Mouse (Mus musculus): ENCODE measurements around the gene Adck2. TPM values are rescaled to one million over a fixed set of nuclear protein-coding genes. Genes with fewer than 3 reads are reported as not detected.
A peak's percentile ranks its signal among the peaks of the same experiment; 100 is the strongest.

Gene Adck2
- polyA plus RNA-seq, 1 experiment: 5.2 TPM

DNA sequence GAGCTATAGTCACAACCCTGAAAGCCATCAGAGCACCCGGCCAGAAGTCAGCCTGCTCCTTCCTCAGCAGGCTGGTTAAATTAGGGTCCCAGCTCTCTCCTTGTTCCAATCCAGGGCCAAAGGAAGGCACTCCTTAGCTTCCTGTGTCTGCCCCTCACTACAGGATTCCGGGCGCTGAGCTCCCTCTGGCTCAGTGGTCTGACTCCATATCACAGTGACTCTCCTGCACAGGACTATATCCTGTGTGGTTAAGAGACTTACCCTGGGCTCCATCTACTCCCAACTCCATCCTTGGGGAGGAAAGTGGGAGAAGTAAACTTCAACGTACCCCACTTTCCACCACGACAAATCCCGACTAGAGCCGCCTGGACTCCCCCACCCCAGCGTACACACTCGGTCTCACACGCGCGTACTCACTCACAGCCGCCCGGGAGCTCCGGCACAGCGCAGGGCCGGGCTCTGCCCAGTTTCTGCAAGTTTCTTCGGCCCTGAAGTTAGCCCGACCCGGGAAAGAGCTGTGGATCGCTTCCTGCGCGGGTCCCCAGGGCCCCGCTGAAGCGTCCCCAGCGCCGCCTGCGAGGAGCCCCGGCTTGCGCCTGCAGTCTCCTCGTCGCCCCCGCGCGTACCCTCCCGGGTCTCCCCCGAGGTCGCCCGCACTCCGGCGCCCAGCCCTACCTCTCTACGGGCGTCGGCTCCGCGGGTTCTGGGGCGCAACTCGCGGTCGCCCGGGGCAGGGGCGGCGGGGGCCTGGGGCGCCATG lies 16.6 kb upstream of the Adck2 start:
- H3K27me3 ChIP-seq (replicated peaks): peaks cover 72% of the 10 kb centered on the region
- peak overlapping the region; percentile 90 for H3K4me3 ChIP-seq (replicated peaks)
- TF ChIP-seq FLI1 (IDR thresholded peaks at IDR 0.05; ENCODE audit: low read length): no peak
- no peak for TF ChIP-seq GATA1 (IDR thresholded peaks at IDR 0.05; ENCODE audit: borderline replicate concordance, low read length)
- peaks cover 45% of the 10 kb centered on the region for H3K4me1 ChIP-seq
- peaks cover 16% of the 10 kb centered on the region for H3K9me3 ChIP-seq
- H3K36me3 ChIP-seq (replicated peaks; ENCODE audit: low read length): no peaks in the 10 kb centered on the region

DNA sequence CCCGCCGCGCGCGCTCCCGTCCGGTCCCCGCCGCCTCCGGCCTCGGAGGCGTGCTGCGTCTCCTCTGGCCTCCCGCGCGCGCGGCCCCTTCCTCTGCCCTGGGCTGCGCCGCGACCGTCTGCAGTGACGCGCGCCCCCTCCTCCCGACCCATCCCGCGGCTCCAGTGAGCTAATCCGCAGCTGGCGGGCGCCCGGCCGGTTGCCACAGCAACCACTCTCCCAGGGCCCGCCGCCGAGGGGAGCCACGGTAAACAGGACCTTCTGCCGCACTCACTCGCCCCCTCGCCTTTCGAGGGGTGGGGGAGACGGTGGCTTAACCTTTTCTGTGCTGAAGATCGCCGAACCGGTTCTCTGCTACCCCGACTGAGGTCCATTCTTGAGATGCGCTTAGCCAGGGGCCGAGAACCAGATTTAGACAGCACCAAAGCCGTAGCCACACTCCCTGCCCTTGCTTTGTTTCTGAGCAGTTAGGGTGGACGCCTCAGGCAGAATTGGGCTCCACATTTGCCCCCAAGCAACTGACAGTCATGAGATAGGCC lies 15.9 kb upstream of the Adck2 start, which contains the start of gene Dennd2a:
Dennd2a (minus strand) TSS at position 145 of the 539 bp plus-strand sequence.
- TF ChIP-seq FLI1 (IDR thresholded peaks at IDR 0.05; ENCODE audit: low read length) (no peak), GATA1 (IDR thresholded peaks at IDR 0.05; ENCODE audit: borderline replicate concordance, low read length) (no peak)
- Histone ChIP-seq H3K36me3 (replicated peaks; ENCODE audit: low read length) (no peaks in the 10 kb centered on the region), H3K4me3 (replicated peaks) (peak within 1 kb of the TSS; percentile 90), H3K27me3 (replicated peaks) (peaks cover 72% of the 10 kb centered on the region), H3K4me1 (peaks cover 46% of the 10 kb centered on the region), H3K9me3 (peaks cover 16% of the 10 kb centered on the region)

DNA sequence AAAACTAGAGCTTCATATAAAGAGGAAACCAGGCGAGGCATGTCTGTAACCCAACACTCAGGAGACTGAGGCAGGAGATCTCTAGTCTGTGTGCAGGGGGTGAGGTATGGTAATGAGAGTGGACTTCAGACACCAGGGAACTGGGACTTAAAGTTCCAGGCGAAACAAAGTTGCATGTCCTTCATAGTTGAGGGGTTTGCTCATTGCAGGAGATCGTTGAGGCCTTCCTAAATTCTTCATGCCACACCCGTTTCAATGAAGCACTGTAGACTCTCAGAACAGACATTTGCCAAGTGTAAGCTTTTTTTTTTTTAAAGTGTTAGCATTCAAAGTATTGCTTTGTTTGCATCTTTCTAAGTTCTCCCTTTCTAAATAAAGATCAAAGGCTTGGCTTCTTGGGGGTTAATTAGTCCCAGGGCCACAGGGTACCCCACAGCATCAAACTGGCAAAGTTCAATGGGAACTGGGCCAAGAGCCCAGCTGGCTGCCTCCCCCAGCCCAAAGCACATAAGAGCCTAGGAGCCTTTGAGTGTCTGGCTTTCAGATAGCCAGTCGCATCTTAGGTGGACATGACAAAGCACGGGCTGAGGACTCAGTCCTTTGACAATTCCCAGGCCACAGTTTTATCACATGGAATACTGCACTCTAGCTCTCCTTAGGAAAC lies 14.3 kb upstream of the Adck2 start:
- Histone ChIP-seq H3K4me3 (replicated peaks) (no peak overlapping the region), H3K27me3 (replicated peaks) (peaks cover 66% of the 10 kb centered on the region), H3K4me1 (peaks cover 48% of the 10 kb centered on the region), H3K9me3 (peaks cover 8% of the 10 kb centered on the region; the same call in 1 of the 2 replicates), H3K36me3 (replicated peaks; ENCODE audit: low read length) (no peaks in the 10 kb centered on the region)
- TF ChIP-seq GATA1 (IDR thresholded peaks at IDR 0.05; ENCODE audit: borderline replicate concordance, low read length) (no peak), FLI1 (IDR thresholded peaks at IDR 0.05; ENCODE audit: low read length) (no peak)

DNA sequence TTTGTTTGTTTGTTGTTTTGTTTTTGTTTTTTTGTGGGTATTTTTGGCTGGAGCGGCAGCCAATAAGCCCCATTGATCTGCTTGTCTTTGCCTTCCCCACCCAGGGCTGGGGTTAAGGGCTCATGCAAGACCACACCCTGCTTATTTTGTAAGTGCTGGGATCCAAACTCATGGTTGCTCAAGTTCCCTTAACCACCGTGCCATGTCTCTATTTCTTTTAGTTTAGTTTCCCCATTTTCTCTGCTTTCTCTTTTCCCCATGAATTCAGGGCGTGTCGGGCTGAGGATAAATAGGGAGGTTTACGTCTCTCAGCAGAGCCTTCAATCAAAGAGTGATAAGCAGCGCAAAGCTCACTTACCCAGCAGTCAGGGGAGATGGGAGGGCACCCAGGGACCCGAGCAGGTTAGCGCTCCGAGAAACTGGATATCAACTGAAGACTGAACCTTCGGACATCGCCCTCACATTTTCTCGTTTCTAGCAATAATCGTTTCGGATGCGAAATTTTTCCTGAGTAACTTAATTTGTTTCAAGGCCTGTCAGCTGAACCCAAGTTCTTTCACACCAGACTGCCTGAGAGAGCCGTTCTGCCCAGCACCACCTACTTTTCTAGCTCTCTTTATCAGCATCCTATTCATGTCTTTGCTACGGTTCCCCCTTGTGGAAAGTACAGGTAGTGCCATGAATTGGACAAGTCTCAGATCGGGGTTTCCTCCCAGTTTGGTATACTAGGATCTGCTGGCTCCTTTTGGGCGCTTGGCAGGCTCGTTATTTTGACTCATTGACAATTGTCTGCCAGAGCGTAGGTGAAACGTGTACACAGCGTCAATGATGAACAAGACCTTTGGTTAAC lies 11.3 kb upstream of the Adck2 start:
- Histone ChIP-seq H3K36me3 (replicated peaks; ENCODE audit: low read length) (no peaks in the 10 kb centered on the region), H3K27me3 (replicated peaks) (peaks cover 44% of the 10 kb centered on the region), H3K4me3 (replicated peaks) (peak overlapping the region; percentile 82), H3K4me1 (peaks cover 28% of the 10 kb centered on the region), H3K9me3 (peaks cover 6% of the 10 kb centered on the region; the same call in 1 of the 2 replicates)
- TF ChIP-seq FLI1 (IDR thresholded peaks at IDR 0.05; ENCODE audit: low read length) (no peak), GATA1 (IDR thresholded peaks at IDR 0.05; ENCODE audit: borderline replicate concordance, low read length) (no peak)

DNA sequence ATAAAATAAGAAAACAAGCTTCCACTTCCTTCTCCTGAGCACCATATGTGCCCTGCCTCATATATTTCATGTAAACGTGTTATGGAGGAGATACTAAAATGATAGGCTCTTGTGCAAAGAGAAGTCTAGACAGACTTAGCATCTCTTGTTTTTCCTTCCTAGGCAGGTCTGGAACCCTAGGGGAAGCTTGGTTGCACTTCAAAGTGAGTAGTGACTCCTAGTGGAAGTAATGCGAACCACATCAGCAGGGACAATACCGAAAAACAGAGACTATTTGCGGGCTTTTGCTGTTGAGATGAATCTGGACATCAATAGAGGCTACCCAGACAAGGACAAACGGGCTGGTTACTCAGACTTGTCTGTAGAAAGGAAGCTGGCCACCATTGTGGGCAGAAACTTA lies 6.1 kb upstream of the Adck2 start:
- peaks cover 4% of the 10 kb centered on the region; the same call in 1 of the 2 replicates for H3K9me3 ChIP-seq
- H3K4me1 ChIP-seq: peaks cover 7% of the 10 kb centered on the region
- TF ChIP-seq GATA1 (IDR thresholded peaks at IDR 0.05; ENCODE audit: borderline replicate concordance, low read length) (no peak), FLI1 (IDR thresholded peaks at IDR 0.05; ENCODE audit: low read length) (no peak)
- peaks cover 34% of the 10 kb centered on the region for H3K27me3 ChIP-seq (replicated peaks)
- H3K36me3 ChIP-seq (replicated peaks; ENCODE audit: low read length): no peaks in the 10 kb centered on the region
- no peak overlapping the region for H3K4me3 ChIP-seq (replicated peaks)

DNA sequence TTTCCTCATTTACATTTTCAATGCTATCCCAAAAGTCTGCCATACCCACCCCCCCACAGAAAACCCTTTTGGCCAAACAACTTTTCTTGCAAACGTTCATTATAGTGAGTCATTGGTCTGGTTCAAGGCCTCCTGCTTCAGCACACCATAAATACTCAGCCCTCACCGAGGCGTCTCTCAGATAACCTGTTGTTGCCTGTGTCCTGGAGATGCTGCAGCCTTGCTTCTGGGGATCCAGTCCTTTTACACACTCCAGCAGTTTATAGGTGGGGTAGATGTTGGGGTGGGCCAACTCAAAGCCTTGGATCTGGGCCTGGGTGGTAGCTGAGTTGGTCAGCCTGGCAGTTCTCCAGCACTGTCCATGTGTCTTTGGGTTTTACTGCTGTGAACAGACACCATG lies 3.2 kb upstream of the Adck2 start:
- Histone ChIP-seq H3K4me1 (peaks cover 25% of the 10 kb centered on the region), H3K4me3 (replicated peaks) (no peak overlapping the region), H3K27me3 (replicated peaks) (peaks cover 27% of the 10 kb centered on the region), H3K9me3 (peaks cover 4% of the 10 kb centered on the region; the same call in 1 of the 2 replicates), H3K36me3 (replicated peaks; ENCODE audit: low read length) (no peaks in the 10 kb centered on the region)
- TF ChIP-seq FLI1 (IDR thresholded peaks at IDR 0.05; ENCODE audit: low read length): no peak
- TF ChIP-seq GATA1 (IDR thresholded peaks at IDR 0.05; ENCODE audit: borderline replicate concordance, low read length): no peak

DNA sequence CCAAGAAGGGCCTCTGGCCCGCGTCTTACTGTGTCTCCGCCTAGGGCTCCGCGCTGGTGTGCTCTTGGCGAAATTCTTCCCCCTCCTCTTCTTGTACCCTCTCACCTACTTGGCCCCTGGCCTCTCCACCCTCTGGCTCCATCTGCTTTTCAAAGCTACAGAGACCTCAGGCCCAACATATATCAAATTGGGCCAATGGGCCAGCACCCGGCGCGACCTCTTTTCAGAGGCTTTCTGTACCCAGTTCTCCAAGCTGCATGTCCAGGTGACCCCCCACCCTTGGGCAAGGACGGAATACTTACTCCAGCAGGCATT lies 839 bp downstream of the Adck2 start:
- Histone ChIP-seq H3K36me3 (replicated peaks; ENCODE audit: low read length) (peaks cover 35% of the 10 kb centered on the region), H3K9me3 (peaks cover 4% of the 10 kb centered on the region; the same call in 1 of the 2 replicates), H3K27me3 (replicated peaks) (peaks cover 8% of the 10 kb centered on the region), H3K4me1 (peaks cover 25% of the 10 kb centered on the region), H3K4me3 (replicated peaks) (peak overlapping the region; percentile 95)
- TF ChIP-seq FLI1 (IDR thresholded peaks at IDR 0.05; ENCODE audit: low read length): no peak
- no peak for TF ChIP-seq GATA1 (IDR thresholded peaks at IDR 0.05; ENCODE audit: borderline replicate concordance, low read length)

DNA sequence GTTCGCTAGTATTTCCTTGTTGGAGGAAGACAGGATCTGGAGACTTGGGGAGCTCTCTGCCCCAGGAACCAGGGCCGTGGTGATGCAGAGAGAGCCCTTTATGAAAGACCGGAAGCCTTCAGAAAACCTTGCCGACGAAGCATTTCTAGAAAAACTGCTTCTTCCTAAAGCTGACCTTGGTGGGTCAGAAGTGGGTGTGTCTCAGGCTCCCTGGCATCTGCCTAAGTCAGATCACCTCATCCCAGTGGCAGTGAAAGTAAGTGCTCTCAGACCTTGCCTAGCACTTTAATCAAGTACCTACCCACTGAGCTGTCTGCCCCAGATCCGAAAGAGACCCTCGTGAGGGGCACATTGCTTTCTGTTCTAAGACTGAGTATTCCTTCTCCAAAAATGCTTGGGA lies 1.3 kb downstream of the Adck2 start:
- Histone ChIP-seq H3K9me3 (peaks cover 4% of the 10 kb centered on the region; the same call in 1 of the 2 replicates), H3K4me3 (replicated peaks) (peak overlapping the region; percentile 95), H3K27me3 (replicated peaks) (peaks cover 5% of the 10 kb centered on the region), H3K36me3 (replicated peaks; ENCODE audit: low read length) (peaks cover 40% of the 10 kb centered on the region), H3K4me1 (peaks cover 25% of the 10 kb centered on the region)
- TF ChIP-seq FLI1 (IDR thresholded peaks at IDR 0.05; ENCODE audit: low read length) (no peak), GATA1 (IDR thresholded peaks at IDR 0.05; ENCODE audit: borderline replicate concordance, low read length) (no peak)

DNA sequence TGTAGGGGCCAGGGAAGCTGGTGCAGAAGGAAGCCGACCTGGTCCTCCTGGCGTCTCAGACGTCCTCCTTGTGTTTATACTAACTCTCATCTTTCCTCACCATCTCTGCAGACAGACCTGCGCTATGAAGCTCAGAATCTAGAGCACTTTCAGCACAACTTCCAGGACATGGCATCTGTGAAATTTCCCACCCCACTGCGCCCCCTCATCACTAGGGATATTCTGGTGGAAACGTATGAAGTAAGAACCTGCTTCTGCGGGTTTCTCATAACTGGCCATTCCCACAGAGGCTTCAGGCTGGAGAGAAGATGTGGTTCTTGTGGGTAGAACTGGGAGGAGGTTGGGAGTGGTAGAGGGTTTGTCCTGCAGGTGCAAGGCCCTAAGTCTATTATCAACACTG lies 5.9 kb downstream of the Adck2 start:
- no peaks in the 10 kb centered on the region for H3K9me3 ChIP-seq
- peaks cover 81% of the 10 kb centered on the region for H3K36me3 ChIP-seq (replicated peaks; ENCODE audit: low read length)
- no peak for TF ChIP-seq FLI1 (IDR thresholded peaks at IDR 0.05; ENCODE audit: low read length)
- TF ChIP-seq GATA1 (IDR thresholded peaks at IDR 0.05; ENCODE audit: borderline replicate concordance, low read length): no peak
- H3K4me3 ChIP-seq (replicated peaks): no peak overlapping the region
- peaks cover 8% of the 10 kb centered on the region for H3K4me1 ChIP-seq
- H3K27me3 ChIP-seq (replicated peaks): no peaks in the 10 kb centered on the region
